Mouse (Mus musculus) myocyte (in vitro differentiated cells): ENCODE measurements around the gene Aim2. TPM values are rescaled to one million over a fixed set of nuclear protein-coding genes. Genes with fewer than 3 reads are reported as not detected.

Experiments
- H3K27me3 ChIP-seq: one replicate; pipeline ENCODE4 v1.6.1; 2011; ENCODE audit not compliant: control insufficient read depth, insufficient read depth, insufficient read length
- H3K36me3 ChIP-seq: one replicate; pipeline ENCODE4 v1.6.1; 2011; ENCODE audit not compliant: control insufficient read depth, insufficient read depth
- H3K4me2 ChIP-seq: one replicate; pipeline ENCODE4 v1.6.1; 2011; ENCODE audit warnings: low read depth, control low read depth
- H3K4me3 ChIP-seq: one replicate; pipeline ENCODE4 v1.5.1; 2011; ENCODE audit warnings: mild to moderate bottlenecking, control low read depth, moderate library complexity
- H3K79me2 ChIP-seq: one replicate; pipeline ENCODE4 v1.6.1; 2011; ENCODE audit not compliant: control insufficient read depth, insufficient read depth
- H3ac ChIP-seq: one replicate; pipeline ENCODE4 v1.6.1; 2011; ENCODE audit not compliant: control insufficient read depth, insufficient read length
- CEBPB ChIP-seq: IDR thresholded peaks from 2 replicates; pipeline ENCODE4 v1.6.1; 2011; ENCODE audit warnings: mild to moderate bottlenecking, moderate library complexity; ENCODE audit not compliant: poor library complexity, insufficient read depth, severe bottlenecking
- E2F4 ChIP-seq: IDR thresholded peaks from one replicate; pipeline ENCODE4 v1.6.1; 2011; ENCODE audit warnings: mild to moderate bottlenecking, control low read depth, moderate library complexity; ENCODE audit not compliant: insufficient read depth
- MAX ChIP-seq: IDR thresholded peaks from one replicate; pipeline ENCODE4 v1.6.1; 2011; ENCODE audit warnings: low read depth, mild to moderate bottlenecking, control low read depth
- MYOD1 ChIP-seq, 3 experiments: IDR thresholded peaks; one replicate each; pipeline ENCODE4 v1.6.1; 2011; ENCODE audit warnings: control low read depth in 2 of 3, low read depth in 2 of 3, mild to moderate bottlenecking in 2 of 3, moderate library complexity in 1 of 3; ENCODE audit not compliant: insufficient read length in 2 of 3, control insufficient read depth in 1 of 3
- MYOG ChIP-seq, 3 experiments: IDR thresholded peaks; one replicate each; pipeline ENCODE4 v1.6.1; 2011; ENCODE audit warnings: control low read depth in 2 of 3, low read depth in 2 of 3, mild to moderate bottlenecking in 2 of 3; ENCODE audit not compliant: insufficient read length in 2 of 3, control insufficient read depth in 1 of 3, insufficient read depth in 1 of 3
- POLR2A ChIP-seq: IDR thresholded peaks from one replicate; pipeline ENCODE4 v1.6.1; 2011; ENCODE audit warnings: low read depth, mild to moderate bottlenecking, control low read depth, moderate library complexity; ENCODE audit not compliant: insufficient read length
- POLR2AphosphoS2 ChIP-seq: IDR thresholded peaks from one replicate; pipeline ENCODE4 v1.6.1; 2011; ENCODE audit warnings: low read depth, control low read depth; ENCODE audit not compliant: insufficient read length
- REST ChIP-seq: IDR thresholded peaks from one replicate; pipeline ENCODE4 v1.6.1; 2011; ENCODE audit warnings: mild to moderate bottlenecking, control low read depth, moderate library complexity; ENCODE audit not compliant: insufficient read depth, insufficient read length
- SRF ChIP-seq: IDR thresholded peaks from one replicate; pipeline ENCODE4 v1.6.1; 2011; ENCODE audit warnings: low read depth; ENCODE audit not compliant: control insufficient read depth, insufficient read length
- TCF12 ChIP-seq: IDR thresholded peaks from one replicate; pipeline ENCODE4 v1.6.1; 2011; ENCODE audit warnings: mild to moderate bottlenecking, control low read depth; ENCODE audit not compliant: poor library complexity, insufficient read depth, severe bottlenecking
- TCF3 ChIP-seq: IDR thresholded peaks from one replicate; pipeline ENCODE4 v1.6.1; 2011; ENCODE audit warnings: low read depth, control low read depth; ENCODE audit not compliant: insufficient read length
- USF1 ChIP-seq: IDR thresholded peaks from one replicate; pipeline ENCODE4 v1.6.1; 2011; ENCODE audit warnings: low read depth, mild to moderate bottlenecking, control low read depth, moderate library complexity
- polyA plus RNA-seq: library from polyadenylated mRNA; unstranded; fragments of >200 nt; fragmentation: generic; extraction: Trizol; gene quantifications from one replicate; pipeline ENCODE4 v1.2.1, GENCODE M21; 2012; ENCODE audit warnings: missing spikeins

Gene Aim2
- polyA plus RNA-seq, 1 experiment = 5.7 TPM

DNA sequence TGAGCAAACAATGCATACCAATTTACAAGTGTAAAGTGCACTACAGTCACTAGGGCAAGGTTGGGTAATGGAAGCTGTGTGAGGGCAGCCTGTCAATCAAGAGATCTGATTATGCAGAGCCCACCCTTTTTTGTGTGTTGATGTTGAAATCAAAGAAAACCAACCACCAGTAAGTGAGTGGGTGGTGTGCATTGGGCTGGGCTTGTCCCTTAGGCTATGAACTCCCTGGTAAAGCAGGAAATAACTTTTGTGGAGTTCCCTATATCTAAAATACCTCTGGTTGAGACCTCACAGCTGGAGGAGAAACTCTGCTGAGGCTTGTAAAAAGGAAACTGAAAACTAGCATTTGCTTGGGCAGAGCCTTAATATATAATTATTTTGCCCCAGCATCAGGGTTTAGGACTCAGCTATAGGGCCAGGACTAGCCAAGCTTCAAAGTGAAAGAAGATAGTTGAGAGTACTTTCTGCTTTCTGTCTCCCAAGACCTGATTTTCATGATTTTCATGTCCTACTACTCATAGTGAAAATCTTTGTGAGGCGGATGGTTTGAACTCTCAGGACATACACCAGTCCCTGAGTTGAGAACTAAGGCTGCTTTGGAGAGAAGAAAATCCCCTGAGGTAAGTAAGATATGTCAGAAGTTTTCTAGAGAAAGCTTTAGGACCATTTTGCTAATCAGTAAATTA is 68.4 kb downstream of the Aim2 start:
- Histone ChIP-seq H3K36me3 (no peaks in the 10 kb centered on the region), H3ac (no peak overlapping the region), H3K27me3 (no peaks in the 10 kb centered on the region), H3K79me2 (peaks cover 20% of the 10 kb centered on the region), H3K4me3 (no peak overlapping the region), H3K4me2 (no peak overlapping the region)
- TF ChIP-seq REST (no peak), E2F4 (no peak), MYOG (IDR thresholded peaks at IDR 0.05; ENCODE audit: control insufficient read depth in 1 of 3, insufficient read depth in 1 of 3, insufficient read length in 2 of 3, low read depth in 2 of 3) (no peak), MYOD1 (IDR thresholded peaks at IDR 0.05; ENCODE audit: control insufficient read depth in 1 of 3, insufficient read length in 2 of 3, low read depth in 2 of 3) (no peak), TCF12 (no peak), POLR2A (no peak), USF1 (no peak), POLR2AphosphoS2 (no peak), SRF (no peak), CEBPB (no peak), MAX (no peak), TCF3 (no peak)

DNA sequence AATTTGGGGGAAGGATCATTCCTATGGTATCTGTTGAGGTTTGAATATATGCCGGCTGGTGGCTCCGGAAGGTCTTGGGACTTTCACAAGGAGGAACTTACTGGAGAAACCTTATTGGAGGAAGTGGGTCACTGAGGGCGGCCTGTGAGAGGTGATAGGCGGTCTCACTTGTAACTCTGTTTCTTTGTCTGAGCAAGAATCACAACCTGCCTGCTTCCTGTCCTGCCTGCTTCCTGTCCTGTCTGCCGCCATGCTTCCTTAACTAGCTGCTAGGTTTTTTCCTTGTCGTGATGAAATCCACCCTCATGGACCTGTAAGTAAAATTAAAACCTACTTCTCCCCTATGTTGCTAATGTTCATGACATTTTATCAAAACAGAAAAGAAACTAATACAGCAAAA is 69.7 kb downstream of the Aim2 start:
- no peak overlapping the region for H3K4me2 ChIP-seq
- peak overlapping the region; percentile 14 for H3K4me3 ChIP-seq
- H3K79me2 ChIP-seq = peaks cover 32% of the 10 kb centered on the region
- H3K36me3 ChIP-seq = no peaks in the 10 kb centered on the region
- TF ChIP-seq POLR2AphosphoS2 (peak; percentile 27), POLR2A (peak; percentile 24), CEBPB (no peak)
- H3ac ChIP-seq = no peak overlapping the region
- H3K27me3 ChIP-seq = no peaks in the 10 kb centered on the region

DNA sequence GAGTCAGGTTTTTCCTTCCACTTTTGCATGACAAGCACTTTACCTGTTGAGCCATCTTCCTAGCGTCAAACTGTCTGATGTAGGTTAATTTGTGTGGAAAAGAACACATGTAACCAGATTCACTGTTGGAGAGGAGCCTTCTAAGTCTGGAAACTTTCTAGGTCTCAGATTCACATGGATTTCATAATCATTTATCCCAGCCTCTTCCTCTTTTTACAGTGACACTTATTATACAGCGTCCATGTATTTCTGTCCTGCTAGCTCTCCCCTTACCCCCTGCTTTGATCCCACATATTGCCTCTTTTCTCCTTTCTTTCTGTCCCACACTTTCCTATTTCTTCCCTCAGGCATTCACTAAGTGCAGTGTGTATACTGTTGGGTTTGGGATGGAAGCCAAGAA is 75.7 kb downstream of the Aim2 start:
- Histone ChIP-seq H3K27me3 (no peaks in the 10 kb centered on the region), H3K4me3 (no peak overlapping the region), H3ac (no peak overlapping the region), H3K79me2 (peaks cover 39% of the 10 kb centered on the region), H3K4me2 (no peak overlapping the region), H3K36me3 (no peaks in the 10 kb centered on the region)
- no peak for TF ChIP-seq MYOG (IDR thresholded peaks at IDR 0.05; ENCODE audit: control insufficient read depth in 1 of 3, insufficient read depth in 1 of 3, insufficient read length in 2 of 3, low read depth in 2 of 3)
- no peak for TF ChIP-seq CEBPB
- no peak for TF ChIP-seq POLR2AphosphoS2
- no peak for TF ChIP-seq MAX
- TF ChIP-seq POLR2A = no peak
- TF ChIP-seq E2F4 = no peak
- TF ChIP-seq USF1 = no peak
- TF ChIP-seq SRF = no peak
- no peak for TF ChIP-seq REST
- no peak for TF ChIP-seq TCF3
- no peak for TF ChIP-seq MYOD1 (IDR thresholded peaks at IDR 0.05; ENCODE audit: control insufficient read depth in 1 of 3, insufficient read length in 2 of 3, low read depth in 2 of 3)
- no peak for TF ChIP-seq TCF12

GRCm38 (mm10) chr1:173427385-173427784 is 76.7 kb downstream of the Aim2 start:
- peaks cover 30% of the 10 kb centered on the region for H3K79me2 ChIP-seq
- H3K4me3 ChIP-seq = no peak overlapping the region
- no peaks in the 10 kb centered on the region for H3K36me3 ChIP-seq
- no peak overlapping the region for H3ac ChIP-seq
- TF ChIP-seq CEBPB (no peak), TCF3 (no peak), TCF12 (no peak), E2F4 (no peak), SRF (no peak), USF1 (no peak), REST (no peak)
- H3K27me3 ChIP-seq = no peaks in the 10 kb centered on the region
- no peak overlapping the region for H3K4me2 ChIP-seq

DNA sequence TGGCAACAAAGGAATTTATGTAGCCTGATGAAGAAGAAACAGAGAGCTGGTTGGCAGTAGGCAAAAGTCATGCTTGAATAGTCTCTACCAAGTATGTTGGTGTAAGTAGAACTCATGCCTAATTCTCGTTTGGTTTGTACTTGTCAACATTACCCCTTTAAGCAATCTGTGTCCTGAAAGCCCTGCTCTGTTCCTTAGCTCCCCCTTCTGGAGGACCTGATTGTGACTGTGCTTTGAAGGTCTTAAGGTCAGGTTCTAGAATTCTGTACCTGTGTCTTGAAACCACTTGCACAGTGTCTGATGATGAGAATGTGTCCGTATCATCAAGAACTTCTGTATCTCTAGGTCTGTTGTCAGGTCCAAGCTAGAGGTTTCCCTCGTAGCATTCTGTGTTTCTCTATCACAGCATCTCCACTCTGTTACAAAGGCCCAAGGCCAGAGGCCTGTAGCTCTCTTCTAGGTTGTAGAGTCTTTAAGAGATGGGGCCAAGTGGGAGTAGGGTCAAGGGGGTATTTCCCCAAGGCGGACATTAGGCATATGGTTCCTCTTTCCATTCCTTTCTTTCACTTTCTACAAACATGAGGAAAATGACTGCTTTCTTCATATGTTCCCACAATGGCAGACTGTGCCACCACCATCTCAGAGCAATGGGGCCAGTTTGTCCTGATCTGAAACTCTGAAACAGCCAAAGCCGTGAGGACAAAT is 79.5 kb downstream of the Aim2 start:
- H3K4me3 ChIP-seq = no peak overlapping the region
- no peaks in the 10 kb centered on the region for H3K27me3 ChIP-seq
- TF ChIP-seq CEBPB (no peak), MYOD1 (IDR thresholded peaks at IDR 0.05; ENCODE audit: control insufficient read depth in 1 of 3, insufficient read length in 2 of 3, low read depth in 2 of 3) (no peak), MYOG (IDR thresholded peaks at IDR 0.05; ENCODE audit: control insufficient read depth in 1 of 3, insufficient read depth in 1 of 3, insufficient read length in 2 of 3, low read depth in 2 of 3) (no peak), E2F4 (no peak), POLR2A (no peak), MAX (no peak), TCF3 (no peak), REST (no peak), POLR2AphosphoS2 (no peak), TCF12 (no peak), SRF (no peak), USF1 (no peak)
- H3ac ChIP-seq = no peak overlapping the region
- H3K36me3 ChIP-seq = no peaks in the 10 kb centered on the region
- H3K79me2 ChIP-seq = peaks cover 10% of the 10 kb centered on the region
- H3K4me2 ChIP-seq = no peak overlapping the region
